Mouse (Mus musculus): Measurements from ENCODE around the gene Rhbdd1. TPM values are rescaled to one million over a fixed set of nuclear protein-coding genes. Genes with fewer than 3 reads are reported as not detected.

Rhbdd1 gene
- polyA plus RNA-seq, 1 experiment from 2014 or later: 11.7 TPM

GRCm38 (mm10) chr1:82449851-82450250 is 133.6 kb downstream of the Rhbdd1 start:
- no peak overlapping the region for H3K4me2 ChIP-seq
- ATAC-seq (ENCODE audit: borderline replicate concordance, extremely low read depth, low FRiP score, low TSS enrichment): no peak
- no peaks in the 10 kb centered on the region for H3K9me3 ChIP-seq
- H3K27ac ChIP-seq: no peak overlapping the region
- H3K36me3 ChIP-seq: no peaks in the 10 kb centered on the region
- no peaks in the 10 kb centered on the region for H3K4me1 ChIP-seq
- H3K9ac ChIP-seq: no peak overlapping the region
- no peak overlapping the region for H3K4me3 ChIP-seq
- H3K27me3 ChIP-seq: no peaks in the 10 kb centered on the region
- 78% methylated on average over 4 of the region's 4 CpGs for WGBS

DNA sequence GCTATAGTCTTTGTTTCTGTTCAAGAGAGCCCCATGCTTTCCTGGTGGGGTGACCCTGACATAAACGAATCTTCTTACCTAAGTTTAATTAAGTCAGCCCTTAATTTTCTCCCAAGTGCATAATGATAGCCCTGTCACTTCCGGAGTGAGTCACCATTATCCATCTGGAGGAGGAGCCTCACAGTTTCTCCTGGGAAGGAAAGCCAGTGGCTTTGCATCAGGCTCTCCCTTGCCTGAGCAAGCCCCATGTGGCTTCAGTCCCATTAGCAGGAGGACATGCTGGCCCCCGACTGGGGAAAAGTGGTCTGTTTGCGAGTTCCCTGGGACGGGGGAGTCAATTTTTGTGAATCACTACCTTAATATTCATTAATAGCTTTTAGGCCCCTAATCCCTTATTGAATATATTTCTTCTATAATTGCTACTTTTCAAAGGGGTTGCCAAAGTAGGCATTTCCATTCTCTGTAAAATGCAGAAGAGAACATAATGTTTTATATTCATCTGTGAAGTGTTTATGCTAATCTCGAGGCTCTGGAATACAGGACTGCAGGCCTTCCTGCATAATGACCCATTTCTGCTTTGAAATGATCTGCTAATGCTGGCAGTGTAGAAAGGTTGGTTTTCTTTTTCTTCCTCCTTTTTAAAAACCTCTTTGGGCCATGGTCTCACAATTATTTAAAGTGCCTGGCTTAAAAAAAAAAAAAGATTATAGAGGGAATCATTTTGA is 135.8 kb downstream of the Rhbdd1 start:
- ATAC-seq (ENCODE audit: borderline replicate concordance, extremely low read depth, low FRiP score, low TSS enrichment): no peak
- Histone ChIP-seq H3K4me2 (no peak overlapping the region), H3K4me1 (no peaks in the 10 kb centered on the region), H3K36me3 (no peaks in the 10 kb centered on the region), H3K9me3 (no peaks in the 10 kb centered on the region), H3K9ac (no peak overlapping the region), H3K27ac (no peak overlapping the region), H3K4me3 (no peak overlapping the region), H3K27me3 (no peaks in the 10 kb centered on the region)
- whole genome bisulfite sequencing: 42% methylated on average over 6 of the region's 6 CpGs

DNA sequence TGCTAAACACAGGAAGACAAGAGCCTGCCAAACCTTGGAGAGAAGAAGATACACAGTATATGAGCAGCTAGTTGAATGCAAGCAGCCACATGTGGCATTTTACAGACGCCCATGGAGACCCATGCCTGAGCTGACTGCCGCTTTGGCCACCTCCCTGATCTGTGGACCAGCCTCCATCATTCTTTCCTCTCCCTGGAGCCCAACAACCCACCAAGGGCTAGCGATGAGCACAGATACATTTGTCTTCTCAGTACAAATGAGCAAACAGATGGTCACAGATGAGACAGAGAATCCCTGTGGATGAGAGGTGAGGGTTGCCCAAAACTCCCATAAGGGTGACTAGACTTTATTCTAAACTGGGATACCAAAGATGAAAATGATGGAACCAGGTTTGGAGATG is 137.8 kb downstream of the Rhbdd1 start:
- no peak for ATAC-seq (ENCODE audit: borderline replicate concordance, extremely low read depth, low FRiP score, low TSS enrichment)
- WGBS: 84% methylated on average over 3 of the region's 3 CpGs
- H3K4me1 ChIP-seq: no peaks in the 10 kb centered on the region
- no peak overlapping the region for H3K4me2 ChIP-seq
- H3K4me3 ChIP-seq: no peak overlapping the region
- H3K9me3 ChIP-seq: no peaks in the 10 kb centered on the region
- H3K27me3 ChIP-seq: no peaks in the 10 kb centered on the region
- H3K27ac ChIP-seq: no peak overlapping the region
- H3K9ac ChIP-seq: no peak overlapping the region
- H3K36me3 ChIP-seq: no peaks in the 10 kb centered on the region

DNA sequence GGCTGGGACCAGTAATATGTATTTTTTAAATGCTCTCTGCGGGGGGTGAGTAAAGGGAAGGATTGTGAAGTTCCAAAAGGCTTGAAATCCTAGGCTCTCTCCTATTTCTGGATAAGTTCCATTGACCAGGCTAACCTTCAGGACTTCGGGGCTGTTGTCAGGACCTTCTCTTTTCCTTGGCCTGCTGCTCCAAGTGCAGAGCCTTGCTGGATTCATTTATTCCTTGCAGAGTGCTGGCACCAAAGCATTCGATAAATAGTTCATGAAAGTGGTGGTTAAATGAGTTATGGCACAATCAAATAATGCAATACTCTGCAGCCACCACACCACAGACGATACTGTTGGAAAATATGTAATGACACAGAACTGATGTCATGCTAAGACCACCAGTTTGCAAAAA is 143.1 kb downstream of the Rhbdd1 start:
- Histone ChIP-seq H3K27ac (no peak overlapping the region), H3K9ac (no peak overlapping the region), H3K4me2 (no peak overlapping the region), H3K4me3 (no peak overlapping the region), H3K36me3 (no peaks in the 10 kb centered on the region), H3K4me1 (no peaks in the 10 kb centered on the region), H3K27me3 (no peaks in the 10 kb centered on the region), H3K9me3 (no peaks in the 10 kb centered on the region)
- ATAC-seq (ENCODE audit: borderline replicate concordance, extremely low read depth, low FRiP score, low TSS enrichment): no peak
- 61% methylated on average over 4 of the region's 4 CpGs for WGBS

GRCm38 (mm10) chr1:82459926-82460325 is 143.7 kb downstream of the Rhbdd1 start:
- H3K27ac ChIP-seq: no peak overlapping the region
- no peak overlapping the region for H3K4me3 ChIP-seq
- H3K9me3 ChIP-seq: no peaks in the 10 kb centered on the region
- ATAC-seq (ENCODE audit: borderline replicate concordance, extremely low read depth, low FRiP score, low TSS enrichment): no peak
- H3K36me3 ChIP-seq: no peaks in the 10 kb centered on the region
- H3K4me2 ChIP-seq: no peak overlapping the region
- no peaks in the 10 kb centered on the region for H3K4me1 ChIP-seq
- H3K9ac ChIP-seq: no peak overlapping the region
- WGBS: 78% methylated on average over 2 of the region's 2 CpGs
- H3K27me3 ChIP-seq: no peaks in the 10 kb centered on the region

- Histone ChIP-seq H3K27me3 (no peaks in the 10 kb centered on the region), H3K27ac (no peak overlapping the region), H3K36me3 (no peaks in the 10 kb centered on the region), H3K4me2 (no peak overlapping the region), H3K4me1 (no peaks in the 10 kb centered on the region), H3K9ac (no peak overlapping the region), H3K9me3 (no peaks in the 10 kb centered on the region), H3K4me3 (no peak overlapping the region)
- ATAC-seq (ENCODE audit: borderline replicate concordance, extremely low read depth, low FRiP score, low TSS enrichment): no peak
- WGBS: 69% methylated on average over 4 of the region's 4 CpGs
Observed at GRCm38 (mm10) chr1:82461041-82461440, 144.8 kb downstream of the Rhbdd1 start.

- Histone ChIP-seq H3K4me1 (no peaks in the 10 kb centered on the region), H3K4me2 (no peak overlapping the region), H3K4me3 (no peak overlapping the region), H3K9ac (no peak overlapping the region), H3K9me3 (no peaks in the 10 kb centered on the region), H3K27me3 (no peaks in the 10 kb centered on the region), H3K36me3 (no peaks in the 10 kb centered on the region), H3K27ac (no peak overlapping the region)
- ATAC-seq (ENCODE audit: borderline replicate concordance, extremely low read depth, low FRiP score, low TSS enrichment): no peak
- 46% methylated on average over 6 of the region's 6 CpGs for WGBS
Observed at GRCm38 (mm10) chr1:82465321-82465853, 149.1 kb downstream of the Rhbdd1 start.

DNA sequence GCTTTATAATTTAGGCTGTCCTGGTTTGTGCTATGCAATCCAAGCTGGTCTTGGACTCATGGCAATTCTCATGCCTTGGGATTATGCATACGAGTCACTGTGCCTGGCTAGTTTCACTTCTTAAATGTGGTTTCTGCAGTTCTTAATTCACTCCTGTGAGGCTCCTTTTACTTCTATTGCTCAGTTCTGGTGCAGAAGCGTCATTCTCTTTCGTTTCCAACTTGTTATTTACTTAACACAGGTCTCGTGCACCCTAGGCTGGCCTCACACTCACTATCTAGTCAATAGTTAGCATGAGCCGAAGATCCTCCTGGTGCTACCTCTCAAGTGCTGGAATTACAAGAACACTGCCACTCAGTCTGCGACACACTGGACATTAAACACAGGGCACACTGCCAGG is 152.6 kb downstream of the Rhbdd1 start:
- H3K4me3 ChIP-seq: no peak overlapping the region
- H3K4me2 ChIP-seq: no peak overlapping the region
- H3K27ac ChIP-seq: no peak overlapping the region
- 44% methylated on average over 6 of the region's 6 CpGs for WGBS
- H3K4me1 ChIP-seq: no peaks in the 10 kb centered on the region
- H3K9me3 ChIP-seq: no peaks in the 10 kb centered on the region
- no peak for ATAC-seq (ENCODE audit: borderline replicate concordance, extremely low read depth, low FRiP score, low TSS enrichment)
- no peak overlapping the region for H3K9ac ChIP-seq
- H3K27me3 ChIP-seq: no peaks in the 10 kb centered on the region
- no peaks in the 10 kb centered on the region for H3K36me3 ChIP-seq

DNA sequence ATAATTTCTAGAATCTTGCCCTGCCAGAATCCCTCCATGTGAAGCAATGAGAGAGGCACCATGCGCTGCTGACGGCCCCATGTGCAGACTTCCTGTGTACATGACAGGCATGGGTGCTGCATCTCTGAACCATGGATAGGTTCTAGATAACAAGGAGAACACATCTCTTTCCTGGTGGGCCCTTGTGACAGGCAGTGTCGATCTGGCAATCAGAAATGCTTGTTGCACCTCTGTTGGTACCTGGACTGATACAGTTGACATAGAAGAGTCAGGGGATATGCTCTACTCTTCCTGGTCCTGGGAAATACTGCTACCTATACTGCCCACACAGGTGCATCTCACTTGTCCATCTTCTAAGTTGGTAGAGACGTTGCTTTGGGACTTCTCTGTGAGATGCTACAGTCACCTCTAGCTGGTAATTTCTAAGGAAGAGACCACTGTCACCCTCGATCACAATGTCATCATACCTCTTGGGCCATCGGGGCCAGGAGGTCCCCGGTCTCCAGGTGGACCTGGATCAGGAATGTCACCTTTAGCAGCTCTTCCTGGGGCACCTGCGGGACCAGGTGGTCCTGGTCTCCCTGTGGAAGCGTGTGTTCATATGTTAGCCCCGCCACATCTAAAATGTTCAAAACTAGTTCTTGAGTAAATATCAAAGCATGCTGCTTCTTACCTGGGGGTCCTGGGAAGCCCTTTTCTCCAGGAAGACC is 154.4 kb downstream of the Rhbdd1 start:
- no peaks in the 10 kb centered on the region for H3K36me3 ChIP-seq
- no peaks in the 10 kb centered on the region for H3K4me1 ChIP-seq
- no peaks in the 10 kb centered on the region for H3K27me3 ChIP-seq
- no peak overlapping the region for H3K27ac ChIP-seq
- no peak overlapping the region for H3K9ac ChIP-seq
- no peak overlapping the region for H3K4me3 ChIP-seq
- no peak for ATAC-seq (ENCODE audit: borderline replicate concordance, extremely low read depth, low FRiP score, low TSS enrichment)
- WGBS: 83% methylated on average over 10 of the region's 10 CpGs
- no peaks in the 10 kb centered on the region for H3K9me3 ChIP-seq
- no peak overlapping the region for H3K4me2 ChIP-seq

GRCm38 (mm10) chr1:82473467-82473866 is 157.2 kb downstream of the Rhbdd1 start:
- H3K9me3 ChIP-seq: no peaks in the 10 kb centered on the region
- no peak overlapping the region for H3K4me2 ChIP-seq
- H3K27me3 ChIP-seq: no peaks in the 10 kb centered on the region
- H3K27ac ChIP-seq: no peak overlapping the region
- no peak overlapping the region for H3K4me3 ChIP-seq
- peaks cover 10% of the 10 kb centered on the region; the same call in 1 of the 2 replicates for H3K4me1 ChIP-seq
- no peak for ATAC-seq (ENCODE audit: borderline replicate concordance, extremely low read depth, low FRiP score, low TSS enrichment)
- no peak overlapping the region for H3K9ac ChIP-seq
- H3K36me3 ChIP-seq: no peaks in the 10 kb centered on the region

DNA sequence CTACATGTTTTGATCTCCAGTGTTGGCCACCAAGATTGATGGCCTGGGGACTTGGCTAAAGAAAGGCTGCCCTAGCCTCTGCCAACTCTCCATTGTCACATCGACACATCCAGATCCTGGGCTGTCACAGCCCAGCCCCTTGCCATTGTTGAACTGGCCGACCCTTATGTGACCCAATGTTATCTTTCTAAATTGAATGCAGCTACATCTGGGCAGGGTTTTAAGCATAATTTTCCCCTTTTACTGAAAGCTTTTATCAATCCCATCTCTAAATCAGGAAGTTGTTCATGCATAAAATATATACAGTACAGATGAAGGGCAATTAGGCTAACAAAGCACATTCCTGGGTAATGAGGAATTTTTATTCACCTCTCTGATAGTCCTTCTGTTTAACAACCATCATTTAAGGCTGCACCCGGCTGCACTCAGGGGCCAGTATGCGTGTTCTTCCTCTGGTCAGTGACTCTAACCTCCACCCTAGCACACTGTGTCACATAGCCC is 158.3 kb downstream of the Rhbdd1 start:
- H3K9me3 ChIP-seq: no peaks in the 10 kb centered on the region
- 35% methylated on average over 4 of the region's 4 CpGs for WGBS
- H3K4me3 ChIP-seq: no peak overlapping the region
- H3K4me1 ChIP-seq: peaks cover 10% of the 10 kb centered on the region; the same call in 1 of the 2 replicates
- no peaks in the 10 kb centered on the region for H3K27me3 ChIP-seq
- no peaks in the 10 kb centered on the region for H3K36me3 ChIP-seq
- no peak for ATAC-seq (ENCODE audit: borderline replicate concordance, extremely low read depth, low FRiP score, low TSS enrichment)
- no peak overlapping the region for H3K27ac ChIP-seq
- no peak overlapping the region for H3K4me2 ChIP-seq
- H3K9ac ChIP-seq: no peak overlapping the region

DNA sequence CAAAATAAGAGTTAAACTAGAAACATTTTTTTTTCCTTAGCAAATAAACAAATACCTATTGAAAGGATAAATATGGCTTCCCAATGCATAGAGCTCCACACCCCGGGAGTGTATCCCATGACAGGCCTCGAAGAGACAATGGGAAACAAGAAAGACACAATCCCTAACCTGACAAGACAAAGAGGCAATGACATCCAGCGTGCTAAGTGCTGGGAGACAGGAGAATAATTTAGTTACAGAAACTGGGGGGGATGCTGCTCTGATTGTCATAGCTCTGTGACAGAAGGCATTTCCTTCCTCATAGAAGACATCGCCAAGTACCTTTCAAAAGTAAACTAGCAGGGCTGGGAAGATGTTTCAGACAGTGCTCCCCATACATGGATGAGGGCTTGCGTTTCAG is 159.0 kb downstream of the Rhbdd1 start:
- H3K27ac ChIP-seq: no peak overlapping the region
- no peaks in the 10 kb centered on the region for H3K36me3 ChIP-seq
- no peak for ATAC-seq (ENCODE audit: borderline replicate concordance, extremely low read depth, low FRiP score, low TSS enrichment)
- H3K27me3 ChIP-seq: no peaks in the 10 kb centered on the region
- H3K9ac ChIP-seq: no peak overlapping the region
- no peaks in the 10 kb centered on the region for H3K9me3 ChIP-seq
- no peak overlapping the region for H3K4me2 ChIP-seq
- WGBS: 83% methylated on average over 5 of the region's 5 CpGs
- no peak overlapping the region for H3K4me3 ChIP-seq
- H3K4me1 ChIP-seq: peaks cover 10% of the 10 kb centered on the region; the same call in 1 of the 2 replicates
